Mouse (Mus musculus) intestine, embryonic 14.5 days (tissue): ENCODE results near the gene Pdzrn3. TPM values are rescaled to one million over a fixed set of nuclear protein-coding genes. Genes with fewer than 3 reads are reported as not detected.

Experiments used
- ATAC-seq: fragments of 200-750 bp; cut with Nextera tagmentation; replicated peaks from 2 replicates; pipeline ENCODE4 v1.8.0; 2017; ENCODE audit warnings: low read depth, moderate number of reproducible peaks, moderate TSS enrichment, moderate library complexity; ENCODE audit not compliant: low FRiP score, low TSS enrichment
- DNase-seq: peaks from one replicate; pipeline ENCODE4 v3.0.0-alpha.2; 2018; ENCODE audit warnings: low spot score
- H3K27ac ChIP-seq: fragments of 300-500 bp; sonication (generic); 2 replicates; pipeline ENCODE4 v1.5.1; 2014; ENCODE audit warnings: low read depth, mild to moderate bottlenecking, control low read depth
- H3K27me3 ChIP-seq: fragments of 300-500 bp; sonication (generic); replicated peaks from 2 replicates; pipeline ENCODE4 v1.6.1; 2014; ENCODE audit warnings: low read length, control low read depth; ENCODE audit not compliant: control insufficient read depth, insufficient read depth
- H3K36me3 ChIP-seq: fragments of 300-500 bp; sonication (generic); 2 replicates; pipeline ENCODE4 v1.6.1; 2014; ENCODE audit warnings: low read length, control low read depth; ENCODE audit not compliant: control insufficient read depth, insufficient read depth
- H3K4me1 ChIP-seq: fragments of 300-500 bp; sonication (generic); replicated peaks from 2 replicates; pipeline ENCODE4 v1.6.1; 2014; ENCODE audit warnings: low read length, control low read depth, mixed read lengths; ENCODE audit not compliant: control insufficient read depth, insufficient read depth
- H3K4me2 ChIP-seq: fragments of 300-500 bp; sonication (generic); 2 replicates; pipeline ENCODE4 v1.6.1; 2014; ENCODE audit warnings: low read length
- H3K4me3 ChIP-seq: fragments of 300-500 bp; sonication (generic); 2 replicates; pipeline ENCODE4 v1.5.1; 2014; ENCODE audit warnings: low read depth, low read length, control low read depth, mixed read lengths
- H3K9ac ChIP-seq: fragments of 300-500 bp; sonication (generic); 2 replicates; pipeline ENCODE4 v1.6.1; 2014; ENCODE audit warnings: mild to moderate bottlenecking, low read length
- H3K9me3 ChIP-seq: fragments of 300-500 bp; sonication (generic); 2 replicates; pipeline ENCODE4 v1.6.1; 2016; ENCODE audit warnings: low read length, control low read depth; ENCODE audit not compliant: control insufficient read depth
- WGBS: fragments of 180-500 bp; shearing (Covaris S2); extraction: QIAGEN DNeasy Blood & Tissue Kit; methylation state at CpG from one replicate; pipeline ENCODE4 v1.1.7; 2014; 5-methylcytosine and 5-hydroxymethylcytosine counted together
- polyA plus RNA-seq: library from polyadenylated mRNA; unstranded; fragments of >200 nt; fragmentation: Nextera tagmentation; extraction: Ambion mirVana; gene quantifications from 2 replicates; pipeline ENCODE4 v1.2.1, GENCODE M21; 2014

Pdzrn3 gene
- polyA plus RNA-seq, 1 experiment from 2014 or later, result 19.0 TPM

GRCm38 (mm10) chr6:101198284-101198942 is 179.3 kb downstream of the Pdzrn3 start:
- 13% methylated on average over 24 of the region's 24 CpGs for WGBS
- Histone ChIP-seq H3K27ac (no peak overlapping the region), H3K27me3 (no peaks in the 10 kb centered on the region), H3K4me2 (peak overlapping the region; percentile 43), H3K4me1 (peaks cover 11% of the 10 kb centered on the region), H3K9me3 (no peaks in the 10 kb centered on the region), H3K9ac (no peak overlapping the region), H3K36me3 (no peaks in the 10 kb centered on the region), H3K4me3 (peak overlapping the region; percentile 13)
- peak; percentile 36; the same call in 1 of the 2 replicates for ATAC-seq
- peak; percentile 64 for DNase-seq

- H3K9ac ChIP-seq, result no peak overlapping the region
- H3K9me3 ChIP-seq, result no peaks in the 10 kb centered on the region
- no peak overlapping the region for H3K4me3 ChIP-seq
- no peak overlapping the region for H3K27ac ChIP-seq
- no peaks in the 10 kb centered on the region for H3K27me3 ChIP-seq
- H3K4me2 ChIP-seq, result no peak overlapping the region
- 18% methylated on average over 5 of the region's 5 CpGs for WGBS
- H3K4me1 ChIP-seq, result peaks cover 11% of the 10 kb centered on the region
- DNase-seq, result peak; percentile 87
- no peak for ATAC-seq
- H3K36me3 ChIP-seq, result no peaks in the 10 kb centered on the region
Observed at GRCm38 (mm10) chr6:101197642-101198041, 180.1 kb downstream of the Pdzrn3 start.

GRCm38 (mm10) chr6:101195891-101196290 is 181.8 kb downstream of the Pdzrn3 start:
- no peak overlapping the region for H3K27ac ChIP-seq
- H3K36me3 ChIP-seq, result no peaks in the 10 kb centered on the region; the same call in 1 of the 2 replicates
- DNase-seq (no peak), ATAC-seq (no peak)
- H3K9me3 ChIP-seq, result no peaks in the 10 kb centered on the region
- no peak overlapping the region for H3K4me3 ChIP-seq
- H3K4me2 ChIP-seq, result no peak overlapping the region
- no peak overlapping the region for H3K9ac ChIP-seq
- H3K27me3 ChIP-seq, result no peaks in the 10 kb centered on the region
- WGBS, result 81% methylated on average over 5 of the region's 5 CpGs
- peaks cover 11% of the 10 kb centered on the region for H3K4me1 ChIP-seq

GRCm38 (mm10) chr6:101194386-101194925 is 183.2 kb downstream of the Pdzrn3 start:
- Histone ChIP-seq H3K27ac (no peak overlapping the region), H3K4me1 (peaks cover 11% of the 10 kb centered on the region), H3K36me3 (no peaks in the 10 kb centered on the region; the same call in 1 of the 2 replicates), H3K9ac (no peak overlapping the region), H3K27me3 (no peaks in the 10 kb centered on the region), H3K4me3 (no peak overlapping the region), H3K4me2 (no peak overlapping the region), H3K9me3 (no peaks in the 10 kb centered on the region)
- no peak for DNase-seq
- WGBS, result 48% methylated on average over 8 of the region's 8 CpGs
- no peak for ATAC-seq

- no peak for ATAC-seq
- H3K27ac ChIP-seq, result no peak overlapping the region
Observed at GRCm38 (mm10) chr6:101191576-101191975, 186.1 kb downstream of the Pdzrn3 start.

GRCm38 (mm10) chr6:101187322-101187721 is 190.4 kb downstream of the Pdzrn3 start:
- DNase-seq (no peak), ATAC-seq (no peak)
- no peaks in the 10 kb centered on the region for H3K27me3 ChIP-seq
- no peak overlapping the region for H3K4me2 ChIP-seq
- no peaks in the 10 kb centered on the region for H3K4me1 ChIP-seq
- no peak overlapping the region for H3K27ac ChIP-seq
- no peaks in the 10 kb centered on the region for H3K9me3 ChIP-seq
- 89% methylated on average over 6 of the region's 6 CpGs for WGBS
- no peaks in the 10 kb centered on the region; the same call in 1 of the 2 replicates for H3K36me3 ChIP-seq
- H3K9ac ChIP-seq, result no peak overlapping the region
- no peak overlapping the region for H3K4me3 ChIP-seq

More at GRCm38 (mm10) chr6:101191576-101191975, 186.1 kb downstream of the Pdzrn3 start:
- DNase-seq, result no peak
- no peaks in the 10 kb centered on the region; the same call in 1 of the 2 replicates for H3K36me3 ChIP-seq
- H3K4me2 ChIP-seq, result no peak overlapping the region
- 91% methylated on average over 5 of the region's 5 CpGs for WGBS
- H3K4me1 ChIP-seq, result no peaks in the 10 kb centered on the region
- no peak overlapping the region for H3K9ac ChIP-seq
- H3K27me3 ChIP-seq, result no peaks in the 10 kb centered on the region
- H3K4me3 ChIP-seq, result no peak overlapping the region
- H3K9me3 ChIP-seq, result no peaks in the 10 kb centered on the region

- no peak for DNase-seq
- Histone ChIP-seq H3K4me3 (no peak overlapping the region), H3K4me2 (no peak overlapping the region), H3K36me3 (no peaks in the 10 kb centered on the region; the same call in 1 of the 2 replicates), H3K9me3 (no peaks in the 10 kb centered on the region), H3K4me1 (no peaks in the 10 kb centered on the region), H3K27ac (no peak overlapping the region), H3K27me3 (no peaks in the 10 kb centered on the region), H3K9ac (no peak overlapping the region)
- 79% methylated on average over 3 of the region's 3 CpGs for WGBS
- ATAC-seq, result no peak
Observed at GRCm38 (mm10) chr6:101186887-101187286, 190.8 kb downstream of the Pdzrn3 start.

- no peaks in the 10 kb centered on the region for H3K4me1 ChIP-seq
- WGBS, result 63% methylated on average over 10 of the region's 10 CpGs
- no peaks in the 10 kb centered on the region for H3K9me3 ChIP-seq
- no peak for DNase-seq
- no peak overlapping the region for H3K9ac ChIP-seq
- H3K27ac ChIP-seq, result no peak overlapping the region
- no peak for ATAC-seq
- H3K36me3 ChIP-seq, result no peaks in the 10 kb centered on the region
- H3K27me3 ChIP-seq, result no peaks in the 10 kb centered on the region
- H3K4me2 ChIP-seq, result no peak overlapping the region
- H3K4me3 ChIP-seq, result no peak overlapping the region
Observed at GRCm38 (mm10) chr6:101184103-101184785, 193.5 kb downstream of the Pdzrn3 start.
